8 mouse cellular contexts compared by ENCODE assay signal in genomic region chr9:64172816-64173665, GRCm38 (mm10). TPM values are rescaled to one million over a fixed set of nuclear protein-coding genes. Genes with fewer than 3 reads are reported as not detected.
DNase-seq lines count a peak whose midpoint lies in the region; ATAC-seq and TF ChIP-seq lines count a peak whose summit lies in the region.

Zwilch (minus strand) TSS chr9:64173104.
Rpl4 (plus strand) TSS chr9:64173375.

- H3K9me3 ChIP-seq in E14TG2a.4 (ENCODE audit: low read length), result no peaks in the 10 kb centered on the region
- no peaks in the 10 kb centered on the region for H3K9me3 ChIP-seq in forebrain, embryonic 13.5 days (replicated peaks)
- H3K9me3 ChIP-seq in liver, postnatal 0 days (ENCODE audit: low read length), result no peaks in the 10 kb centered on the region
- no peaks in the 10 kb centered on the region for H3K9me3 ChIP-seq in neural tube, embryonic 14.5 days (ENCODE audit: control insufficient read depth, low read length)

- peak; percentile 85 for ATAC-seq in forebrain, embryonic 13.5 days
- ATAC-seq in liver, postnatal 0 days, result peak; percentile 86
- ATAC-seq in neural tube, embryonic 14.5 days (ENCODE audit: low read depth), result peak; percentile 87

- H3K9ac ChIP-seq in forebrain, embryonic 13.5 days, result peak within 1 kb of the TSS; percentile 90
- H3K9ac ChIP-seq in liver, postnatal 0 days (replicated peaks), result peak within 1 kb of the TSS; percentile 89
- peak within 1 kb of the TSS; percentile 59 for H3K9ac ChIP-seq in neural tube, embryonic 14.5 days (replicated peaks; ENCODE audit: low read depth, low read length)

- WGBS in forebrain, embryonic 13.5 days, result under 1% methylated on average over 42 of the region's 42 CpGs
- WGBS in large intestine, adult 2 months, result under 1% methylated on average over 42 of the region's 42 CpGs
- under 1% methylated on average over 42 of the region's 42 CpGs for WGBS in liver, postnatal 0 days (ENCODE audit: insufficient replicate concordance)
- WGBS in neural tube, embryonic 14.5 days, result under 1% methylated on average over 42 of the region's 42 CpGs

- H3K27me3 ChIP-seq in E14TG2a.4 (ENCODE audit: insufficient read depth, low read length), result no peaks in the 10 kb centered on the region
- no peaks in the 10 kb centered on the region for H3K27me3 ChIP-seq in forebrain, embryonic 13.5 days
- H3K27me3 ChIP-seq in liver, postnatal 0 days (ENCODE audit: insufficient read depth, low read length), result no peaks in the 10 kb centered on the region
- no peaks in the 10 kb centered on the region for H3K27me3 ChIP-seq in neural tube, embryonic 14.5 days (ENCODE audit: control insufficient read depth, insufficient read depth, low read length)

- peak within 1 kb of the TSS; percentile 93 for H3K4me2 ChIP-seq in forebrain, embryonic 13.5 days
- peak within 1 kb of the TSS; percentile 75 for H3K4me2 ChIP-seq in liver, postnatal 0 days (ENCODE audit: low read depth, low read length)
- H3K4me2 ChIP-seq in neural tube, embryonic 14.5 days (ENCODE audit: low read depth, low read length), result peak within 1 kb of the TSS; percentile 94

- TF ChIP-seq EP300 in liver, postnatal 0 days (IDR thresholded peaks at IDR 0.05; ENCODE audit: low read depth), result peak; percentile 94

- H3K4me3 ChIP-seq in E14TG2a.4 (replicated peaks; ENCODE audit: low read length), result peak within 1 kb of the TSS; percentile 98
- H3K4me3 ChIP-seq in forebrain, embryonic 13.5 days, result peak within 1 kb of the TSS; percentile 75
- peak within 1 kb of the TSS; percentile 86 for H3K4me3 ChIP-seq in liver, postnatal 0 days (ENCODE audit: low read depth, low read length)
- H3K4me3 ChIP-seq in neural tube, embryonic 14.5 days (ENCODE audit: low read depth, low read length), result peak within 1 kb of the TSS; percentile 73

- H3K36me3 ChIP-seq in E14TG2a.4 (ENCODE audit: insufficient read depth, low read length), result peaks cover 72% of the 10 kb centered on the region
- H3K36me3 ChIP-seq in forebrain, embryonic 13.5 days (ENCODE audit: poor library complexity, severe bottlenecking), result peaks cover 34% of the 10 kb centered on the region
- H3K36me3 ChIP-seq in liver, postnatal 0 days (replicated peaks; ENCODE audit: insufficient read depth, low read length), result peaks cover 34% of the 10 kb centered on the region
- H3K36me3 ChIP-seq in neural tube, embryonic 14.5 days (ENCODE audit: control insufficient read depth, insufficient read depth, low read length), result peaks cover 31% of the 10 kb centered on the region

- peak; percentile 91 for DNase-seq in c-Kit-positive CD71-positive TER-119-positive erythroid progenitor cells, embryonic 14.5 days (ENCODE audit: low spot score)
- peak; percentile 85 to 89 for DNase-seq in heart, postnatal 10 days
- peak; percentile 48 for DNase-seq in large intestine, adult 2 months (ENCODE audit: low read depth, low spot score)
- peak; percentile 89 for DNase-seq in liver, postnatal 0 days
- peak; percentile 93 for DNase-seq in testis, postnatal 10 days (ENCODE audit: low spot score)

- intact Hi-C loops in heart, postnatal 10 days (cut with DNase I), result no loop called here

- peaks cover 41% of the 10 kb centered on the region for H3K4me1 ChIP-seq in E14TG2a.4 (replicated peaks; ENCODE audit: low read depth, low read length)
- peaks cover 30% of the 10 kb centered on the region for H3K4me1 ChIP-seq in forebrain, embryonic 13.5 days
- peaks cover 7% of the 10 kb centered on the region; the same call in 1 of the 2 replicates for H3K4me1 ChIP-seq in liver, postnatal 0 days (ENCODE audit: insufficient read depth)
- H3K4me1 ChIP-seq in neural tube, embryonic 14.5 days (ENCODE audit: control insufficient read depth, insufficient read depth, low read length), result peaks cover 14% of the 10 kb centered on the region

- peak within 1 kb of the TSS; percentile 74 for H3K27ac ChIP-seq in forebrain, embryonic 13.5 days
- H3K27ac ChIP-seq in liver, postnatal 0 days (ENCODE audit: low read depth), result peak within 1 kb of the TSS; percentile 74
- peak within 1 kb of the TSS; percentile 80 for H3K27ac ChIP-seq in neural tube, embryonic 14.5 days (ENCODE audit: low read depth, low read length)

- TF ChIP-seq CTCF in E14TG2a.4 (conservative IDR thresholded peaks at IDR 0.05; ENCODE audit: low read length), result no peak
- no peak for TF ChIP-seq CTCF in liver, postnatal 0 days (IDR thresholded peaks at IDR 0.05; ENCODE audit: low read depth)

RNA-seq across cellular contexts. Expression of gene Zwilch, which starts in this region (rescaled TPM):
- 16.7 and 20.6 TPM in 2 replicates for polyA plus RNA-seq in forebrain, embryonic 13.5 days (2015; fragmentation: Nextera tagmentation; extraction: Ambion mirVana)
- 1 to 10 TPM; 5.8 to 8.1 TPM for total RNA-seq in heart, postnatal 10 days (2021)
- polyA plus RNA-seq in large intestine, adult 2 months (2012; rRNA removed), result 3.2 and 7.8 TPM in 2 replicates
- 2.7 and 4.1 TPM in 2 replicates for polyA plus RNA-seq in liver, postnatal 0 days (2015; fragmentation: Nextera tagmentation; extraction: Ambion mirVana)
- 6.0 TPM in 2 replicates for polyA plus RNA-seq in neural tube, embryonic 14.5 days (2014; fragmentation: Nextera tagmentation; extraction: Ambion mirVana)

RNA-seq across cellular contexts. Expression of gene Rpl4, which starts in this region (rescaled TPM):
- polyA plus RNA-seq in forebrain, embryonic 13.5 days (2015; fragmentation: Nextera tagmentation; extraction: Ambion mirVana), result 801 and 817 TPM in 2 replicates
- 100 to 1,000 TPM; 625 to 646 TPM for total RNA-seq in heart, postnatal 10 days (2021)
- 479 and 572 TPM in 2 replicates for polyA plus RNA-seq in large intestine, adult 2 months (2012; rRNA removed)
- polyA plus RNA-seq in liver, postnatal 0 days (2015; fragmentation: Nextera tagmentation; extraction: Ambion mirVana), result 600 and 612 TPM in 2 replicates
- polyA plus RNA-seq in neural tube, embryonic 14.5 days (2014; fragmentation: Nextera tagmentation; extraction: Ambion mirVana), result 628 and 681 TPM in 2 replicates

Comparison
In these comparisons a context has a peak if more than half of its experiments do, and no peak if none do; other contexts are left out.
1. Peak in every context shown above with its lines: DNase-seq, ATAC-seq, H3K4me3 ChIP-seq and H3K27ac ChIP-seq.